In genomic region chr6:90763959-90764591, GRCm38 (mm10) we compare ENCODE assay signal across 8 mouse cellular contexts.
DNase-seq lines count a peak whose midpoint lies in the region; ATAC-seq lines count a peak whose summit lies in the region.

No protein-coding gene starts in this region.

- peaks cover 36% of the 10 kb centered on the region for H3K4me1 ChIP-seq in embryonic facial prominence, embryonic 15.5 days
- H3K4me1 ChIP-seq in heart, embryonic 13.5 days, result peaks cover 56% of the 10 kb centered on the region
- peaks cover 26% of the 10 kb centered on the region for H3K4me1 ChIP-seq in kidney, embryonic 15.5 days
- H3K4me1 ChIP-seq in liver, embryonic 13.5 days (replicated peaks), result peaks cover 10% of the 10 kb centered on the region
- peaks cover 54% of the 10 kb centered on the region for H3K4me1 ChIP-seq in neural tube, embryonic 15.5 days

- peak overlapping the region; percentile 2; the same call in 1 of the 2 replicates for H3K4me3 ChIP-seq in embryonic facial prominence, embryonic 15.5 days (replicated peaks)
- H3K4me3 ChIP-seq in heart, embryonic 13.5 days, result peak overlapping the region; percentile 17
- no peak overlapping the region for H3K4me3 ChIP-seq in kidney, embryonic 15.5 days (replicated peaks)
- no peak overlapping the region for H3K4me3 ChIP-seq in liver, embryonic 13.5 days (replicated peaks)
- no peak overlapping the region for H3K4me3 ChIP-seq in neural tube, embryonic 15.5 days (replicated peaks)

- no peaks in the 10 kb centered on the region for H3K36me3 ChIP-seq in embryonic facial prominence, embryonic 15.5 days
- H3K36me3 ChIP-seq in heart, embryonic 13.5 days, result no peaks in the 10 kb centered on the region
- no peaks in the 10 kb centered on the region for H3K36me3 ChIP-seq in kidney, embryonic 15.5 days
- no peaks in the 10 kb centered on the region for H3K36me3 ChIP-seq in liver, embryonic 13.5 days
- H3K36me3 ChIP-seq in neural tube, embryonic 15.5 days, result no peaks in the 10 kb centered on the region

- WGBS in embryonic facial prominence, embryonic 15.5 days, result 37% methylated on average over 18 of the region's 18 CpGs
- 24% methylated on average over 18 of the region's 18 CpGs for WGBS in heart, embryonic 13.5 days
- 28% methylated on average over 18 of the region's 18 CpGs for WGBS in kidney, embryonic 15.5 days
- 63% methylated on average over 18 of the region's 18 CpGs for WGBS in liver, embryonic 13.5 days (ENCODE audit: insufficient replicate concordance)
- 44% methylated on average over 18 of the region's 18 CpGs for WGBS in neural tube, embryonic 15.5 days

- H3K4me2 ChIP-seq in embryonic facial prominence, embryonic 15.5 days (replicated peaks), result peak overlapping the region; percentile 24
- peak overlapping the region; percentile 50 for H3K4me2 ChIP-seq in heart, embryonic 13.5 days
- H3K4me2 ChIP-seq in kidney, embryonic 15.5 days, result peak overlapping the region; percentile 46
- no peak overlapping the region for H3K4me2 ChIP-seq in liver, embryonic 13.5 days
- peak overlapping the region; percentile 21; the same call in 1 of the 2 replicates for H3K4me2 ChIP-seq in neural tube, embryonic 15.5 days

- H3K27me3 ChIP-seq in embryonic facial prominence, embryonic 15.5 days, result no peaks in the 10 kb centered on the region
- H3K27me3 ChIP-seq in heart, embryonic 13.5 days (replicated peaks), result no peaks in the 10 kb centered on the region
- H3K27me3 ChIP-seq in kidney, embryonic 15.5 days, result no peaks in the 10 kb centered on the region
- H3K27me3 ChIP-seq in liver, embryonic 13.5 days, result no peaks in the 10 kb centered on the region
- H3K27me3 ChIP-seq in neural tube, embryonic 15.5 days (replicated peaks), result no peaks in the 10 kb centered on the region

- ATAC-seq in embryonic facial prominence, embryonic 15.5 days (ENCODE audit: insufficient number of reproducible peaks, low FRiP score, low TSS enrichment, low read depth), result peak; percentile 84
- ATAC-seq in heart, embryonic 13.5 days (ENCODE audit: extremely low read depth, insufficient number of reproducible peaks, low FRiP score, low TSS enrichment), result peak; percentile 69
- peak; percentile 88 for ATAC-seq in kidney, embryonic 15.5 days (replicated peaks; ENCODE audit: low FRiP score)
- ATAC-seq in liver, embryonic 13.5 days (ENCODE audit: low read depth), result peak; percentile 43
- ATAC-seq in neural tube, embryonic 15.5 days (ENCODE audit: low FRiP score), result peak; percentile 33

- H3K27ac ChIP-seq in embryonic facial prominence, embryonic 15.5 days (replicated peaks), result peak overlapping the region; percentile 80
- H3K27ac ChIP-seq in heart, embryonic 13.5 days (replicated peaks), result peak overlapping the region; percentile 90
- peak overlapping the region; percentile 54 for H3K27ac ChIP-seq in kidney, embryonic 15.5 days
- no peak overlapping the region for H3K27ac ChIP-seq in liver, embryonic 13.5 days
- H3K27ac ChIP-seq in neural tube, embryonic 15.5 days (replicated peaks), result peak overlapping the region; percentile 72

- H3K9ac ChIP-seq in embryonic facial prominence, embryonic 15.5 days, result no peak overlapping the region
- peak overlapping the region; percentile 67 for H3K9ac ChIP-seq in heart, embryonic 13.5 days
- no peak overlapping the region for H3K9ac ChIP-seq in kidney, embryonic 15.5 days
- no peak overlapping the region for H3K9ac ChIP-seq in liver, embryonic 13.5 days
- no peak overlapping the region for H3K9ac ChIP-seq in neural tube, embryonic 15.5 days (replicated peaks)

- H3K9me3 ChIP-seq in embryonic facial prominence, embryonic 15.5 days (replicated peaks), result no peaks in the 10 kb centered on the region
- H3K9me3 ChIP-seq in heart, embryonic 13.5 days, result no peaks in the 10 kb centered on the region
- H3K9me3 ChIP-seq in kidney, embryonic 15.5 days (replicated peaks), result no peaks in the 10 kb centered on the region
- H3K9me3 ChIP-seq in liver, embryonic 13.5 days (replicated peaks), result no peaks in the 10 kb centered on the region
- no peaks in the 10 kb centered on the region for H3K9me3 ChIP-seq in neural tube, embryonic 15.5 days (replicated peaks)

- peak; percentile 96 for DNase-seq in 3T3-L1 (ENCODE audit: low read depth, low spot score)
- peak; percentile 97 for DNase-seq in adrenal gland, postnatal 14 days
- no peak for DNase-seq in liver, embryonic 13.5 days
- peak; percentile 90 for DNase-seq in urinary bladder, postnatal 14 days (ENCODE audit: low spot score)

Comparison
In these comparisons a context has a peak if more than half of its experiments do, and no peak if none do; other contexts are left out.
1. ATAC-seq: peak in every context shown above with its lines; median percentile 88 in kidney, embryonic 15.5 days; 84 in embryonic facial prominence, embryonic 15.5 days; 69 in heart, embryonic 13.5 days; 43 in liver, embryonic 13.5 days; 33 in neural tube, embryonic 15.5 days.
2. H3K4me3 ChIP-seq: peak in embryonic facial prominence, embryonic 15.5 days (single experiment) and heart, embryonic 13.5 days (single experiment); none in kidney, embryonic 15.5 days (single experiment), liver, embryonic 13.5 days (single experiment) and neural tube, embryonic 15.5 days (single experiment).